Mouse (Mus musculus): ENCODE results near the gene Abcc1. TPM values are rescaled to one million over a fixed set of nuclear protein-coding genes. Genes with fewer than 3 reads are reported as not detected.

Gene Abcc1
- total RNA-seq, 2 experiments from 2014 or later = 28.9 to 80.1 TPM

- no peak for ATAC-seq (replicated peaks; ENCODE audit: poor library complexity, severe bottlenecking)
These were observed 74.2 kb downstream of the Abcc1 start for GRCm38 (mm10) chr16:14435526-14435925.

GRCm38 (mm10) chr16:14437446-14437982 lies 76.2 kb downstream of the Abcc1 start:
- ATAC-seq (replicated peaks; ENCODE audit: poor library complexity, severe bottlenecking) = no peak

- ATAC-seq (replicated peaks; ENCODE audit: poor library complexity, severe bottlenecking) = no peak
These were observed 77.2 kb downstream of the Abcc1 start for GRCm38 (mm10) chr16:14438561-14438960.

GRCm38 (mm10) chr16:14439081-14439480 lies 77.7 kb downstream of the Abcc1 start:
- peak; percentile 97 for ATAC-seq (replicated peaks; ENCODE audit: poor library complexity, severe bottlenecking)

- no peak for ATAC-seq (replicated peaks; ENCODE audit: poor library complexity, severe bottlenecking)
These were observed 78.7 kb downstream of the Abcc1 start for GRCm38 (mm10) chr16:14439801-14440614.

GRCm38 (mm10) chr16:14444059-14444855 lies 82.9 kb downstream of the Abcc1 start:
- no peak for ATAC-seq (replicated peaks; ENCODE audit: poor library complexity, severe bottlenecking)

- no peak for ATAC-seq (replicated peaks; ENCODE audit: poor library complexity, severe bottlenecking)
These were observed 83.8 kb downstream of the Abcc1 start for GRCm38 (mm10) chr16:14445197-14445596.

- no peak for ATAC-seq (replicated peaks; ENCODE audit: poor library complexity, severe bottlenecking)
These were observed 86.0 kb downstream of the Abcc1 start for GRCm38 (mm10) chr16:14447366-14447765.

GRCm38 (mm10) chr16:14448307-14448706 lies 86.9 kb downstream of the Abcc1 start:
- no peak for ATAC-seq (replicated peaks; ENCODE audit: poor library complexity, severe bottlenecking)

- ATAC-seq (replicated peaks; ENCODE audit: poor library complexity, severe bottlenecking) = no peak
These were observed 88.5 kb downstream of the Abcc1 start for GRCm38 (mm10) chr16:14449861-14450260.

GRCm38 (mm10) chr16:14451374-14452046 lies 90.2 kb downstream of the Abcc1 start:
- ATAC-seq (replicated peaks; ENCODE audit: poor library complexity, severe bottlenecking) = no peak

- peak; percentile 74 for ATAC-seq (replicated peaks; ENCODE audit: poor library complexity, severe bottlenecking)
These were observed 101.2 kb downstream of the Abcc1 start for GRCm38 (mm10) chr16:14462535-14462934.

GRCm38 (mm10) chr16:14465016-14465415 lies 103.7 kb downstream of the Abcc1 start:
- ATAC-seq (replicated peaks; ENCODE audit: poor library complexity, severe bottlenecking) = no peak

GRCm38 (mm10) chr16:14468351-14468750 lies 107.0 kb downstream of the Abcc1 start:
- ATAC-seq (replicated peaks; ENCODE audit: poor library complexity, severe bottlenecking) = no peak

- no peak for ATAC-seq (replicated peaks; ENCODE audit: poor library complexity, severe bottlenecking)
These were observed 107.5 kb downstream of the Abcc1 start for GRCm38 (mm10) chr16:14468841-14469240.

GRCm38 (mm10) chr16:14472171-14472570 lies 110.8 kb downstream of the Abcc1 start:
- ATAC-seq (replicated peaks; ENCODE audit: poor library complexity, severe bottlenecking) = no peak

GRCm38 (mm10) chr16:14473686-14474085 lies 112.3 kb downstream of the Abcc1 start:
- ATAC-seq (replicated peaks; ENCODE audit: poor library complexity, severe bottlenecking) = no peak

GRCm38 (mm10) chr16:14475001-14475400 lies 113.6 kb downstream of the Abcc1 start:
- ATAC-seq (replicated peaks; ENCODE audit: poor library complexity, severe bottlenecking) = no peak

- ATAC-seq (replicated peaks; ENCODE audit: poor library complexity, severe bottlenecking) = no peak
These were observed 114.7 kb downstream of the Abcc1 start for GRCm38 (mm10) chr16:14476056-14476455.

- ATAC-seq (replicated peaks; ENCODE audit: poor library complexity, severe bottlenecking) = peak; percentile 53
These were observed 115.5 kb downstream of the Abcc1 start for GRCm38 (mm10) chr16:14476701-14477400.

Data from granulocyte monocyte progenitor cell, adult 5-6 weeks (primary cell).